Mouse (Mus musculus): ENCODE results near the gene Wnt5b.

GRCm38 (mm10) chr6:119450965-119451943 lies 92.9 kb downstream of the Wnt5b start:
- TF ChIP-seq POLR2AphosphoS5 (IDR thresholded peaks at IDR 0.05; ENCODE audit: insufficient replicate concordance, low read depth, low read length) (no peak), CTCF (IDR thresholded peaks at IDR 0.05; ENCODE audit: low read depth, low read length) (no peak), GATA1 (IDR thresholded peaks at IDR 0.05; ENCODE audit: borderline replicate concordance, low read length) (no peak)

All from G1E (cell line).